Mouse (Mus musculus) kidney, adult 11 months (tissue): ENCODE measurements around the gene Cd81.

Experiments
- DNase-seq: peaks from one replicate; pipeline ENCODE4 v3.0.0; 2022

Gene Cd81

GRCm38 (mm10) chr7:143049841-143050816 is 2.4 kb upstream of the Cd81 start:
- DNase-seq = peak; percentile 82

- DNase-seq = peak; percentile 60
These were observed 1.2 kb upstream of the Cd81 start for GRCm38 (mm10) chr7:143051316-143051715.

- DNase-seq = peak; percentile 54
These were observed 715 bp downstream of the Cd81 start for GRCm38 (mm10) chr7:143053008-143053899.

- DNase-seq = no peak
These were observed 1.5 kb downstream of the Cd81 start for GRCm38 (mm10) chr7:143053961-143054611.

GRCm38 (mm10) chr7:143054612-143054965 is 2.0 kb downstream of the Cd81 start:
- no peak for DNase-seq

GRCm38 (mm10) chr7:143055001-143055400 is 2.5 kb downstream of the Cd81 start:
- no peak for DNase-seq

GRCm38 (mm10) chr7:143055499-143056186 is 3.1 kb downstream of the Cd81 start:
- DNase-seq = no peak

GRCm38 (mm10) chr7:143057023-143057422 is 4.5 kb downstream of the Cd81 start:
- no peak for DNase-seq

- no peak for DNase-seq
These were observed 5.2 kb downstream of the Cd81 start for GRCm38 (mm10) chr7:143057667-143058220.

- peak; percentile 70 for DNase-seq
These were observed 5.7 kb downstream of the Cd81 start for GRCm38 (mm10) chr7:143058221-143058697.

- no peak for DNase-seq
These were observed 6.8 kb downstream of the Cd81 start for GRCm38 (mm10) chr7:143059202-143059870.

- DNase-seq = no peak
These were observed 10.2 kb downstream of the Cd81 start for GRCm38 (mm10) chr7:143062704-143063103.

GRCm38 (mm10) chr7:143064226-143064625 is 11.7 kb downstream of the Cd81 start:
- no peak for DNase-seq

- DNase-seq = no peak
These were observed 13.2 kb downstream of the Cd81 start for GRCm38 (mm10) chr7:143065692-143066091.

- no peak for DNase-seq
These were observed 14.9 kb downstream of the Cd81 start for GRCm38 (mm10) chr7:143067469-143067868.

- DNase-seq = no peak
These were observed 15.4 kb downstream of the Cd81 start for GRCm38 (mm10) chr7:143067897-143068296.

GRCm38 (mm10) chr7:143068316-143068881 is 15.9 kb downstream of the Cd81 start:
- no peak for DNase-seq

GRCm38 (mm10) chr7:143068882-143069591 is 16.5 kb downstream of the Cd81 start, which contains the start of gene Tssc4:
Gene Tssc4, plus strand, starts transcription at chr7:143069249.
- peak; percentile 99 for DNase-seq

GRCm38 (mm10) chr7:143069751-143070400 is 17.3 kb downstream of the Cd81 start:
- no peak for DNase-seq
